Mouse (Mus musculus) kidney, embryonic 16.5 days (tissue): ENCODE results near the gene Cks1b. TPM values are rescaled to one million over a fixed set of nuclear protein-coding genes. Genes with fewer than 3 reads are reported as not detected.
A peak's percentile ranks its signal among the peaks of the same experiment; 100 is the strongest.

Experiments
- ATAC-seq: fragments of 200-750 bp; cut with Nextera tagmentation; 2 replicates; pipeline ENCODE4 v1.8.0; 2017; ENCODE audit warnings: moderate TSS enrichment; ENCODE audit not compliant: low FRiP score, low TSS enrichment
- H3K27ac ChIP-seq: fragments of 300-500 bp; sonication (generic); 2 replicates; pipeline ENCODE4 v1.5.1; 2014; ENCODE audit warnings: low read length
- H3K27me3 ChIP-seq: fragments of 300-500 bp; sonication (generic); 2 replicates; pipeline ENCODE4 v1.6.1; 2014; ENCODE audit warnings: low read length, control low read depth, mixed read lengths; ENCODE audit not compliant: insufficient read depth
- H3K36me3 ChIP-seq: fragments of 300-500 bp; sonication (generic); 2 replicates; pipeline ENCODE4 v1.6.1; 2014; ENCODE audit warnings: low read length, control low read depth, mixed read lengths; ENCODE audit not compliant: insufficient read depth
- H3K4me1 ChIP-seq: fragments of 300-500 bp; sonication (generic); 2 replicates; pipeline ENCODE4 v1.6.1; 2014; ENCODE audit warnings: low read length, control low read depth, mixed read lengths; ENCODE audit not compliant: insufficient read depth
- H3K4me2 ChIP-seq: fragments of 300-500 bp; sonication (generic); replicated peaks from 2 replicates; pipeline ENCODE4 v1.6.1; 2014; ENCODE audit warnings: low read depth, low read length
- H3K4me3 ChIP-seq: fragments of 300-500 bp; sonication (generic); 2 replicates; pipeline ENCODE4 v1.5.1; 2014; ENCODE audit warnings: mild to moderate bottlenecking, low read length
- H3K9ac ChIP-seq: fragments of 300-500 bp; sonication (generic); replicated peaks from 2 replicates; pipeline ENCODE4 v1.6.1; 2014; ENCODE audit warnings: low read length
- H3K9me3 ChIP-seq: fragments of 300-500 bp; sonication (generic); 2 replicates; pipeline ENCODE4 v1.6.1; 2016; ENCODE audit warnings: low read length, control low read depth
- WGBS: fragments of 180-500 bp; shearing (Covaris S2); extraction: QIAGEN DNeasy Blood & Tissue Kit; methylation state at CpG from one replicate; pipeline ENCODE4 v1.1.7; 2014; 5-methylcytosine and 5-hydroxymethylcytosine counted together
- polyA plus RNA-seq: library from polyadenylated mRNA; unstranded; fragments of >200 nt; fragmentation: Nextera tagmentation; extraction: Ambion mirVana; gene quantifications from 2 replicates; pipeline ENCODE4 v1.2.1, GENCODE M21; 2015

The Cks1b gene
- polyA plus RNA-seq: 483 and 495 TPM in 2 replicates

DNA sequence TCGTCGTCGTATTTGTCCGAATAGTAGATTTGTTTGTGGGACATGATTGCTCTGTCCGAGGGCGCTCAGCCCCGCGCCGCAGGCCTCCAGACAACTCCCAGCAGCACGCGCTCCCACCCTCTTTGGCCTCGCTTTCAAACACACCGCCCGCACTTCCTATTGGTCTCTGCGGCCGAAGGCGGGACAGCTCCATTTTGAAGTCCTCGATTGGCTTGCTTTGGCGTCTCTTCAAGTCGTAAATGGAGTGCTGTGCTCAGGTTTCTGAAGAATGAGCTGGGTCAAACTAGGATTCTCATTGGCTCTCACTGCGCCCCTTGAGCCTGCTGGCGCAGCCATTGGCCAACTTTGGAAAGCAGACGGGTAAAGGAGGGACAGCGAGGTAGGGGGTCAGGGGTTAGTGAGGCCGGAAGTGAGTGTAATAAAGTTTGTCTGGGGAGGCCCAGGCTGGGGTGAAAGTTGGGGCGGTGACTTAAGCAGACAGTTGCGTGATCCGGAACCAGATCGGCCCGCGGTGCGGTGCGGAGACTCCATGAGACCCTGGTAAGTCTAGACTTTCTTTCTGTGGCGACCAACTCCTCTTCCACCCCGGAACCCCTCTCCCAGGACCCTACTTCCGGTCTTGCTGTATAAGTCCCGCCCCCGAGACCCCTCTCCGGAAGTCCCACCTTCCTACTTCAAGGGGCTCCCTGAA is at the start of gene Cks1b, which contains the start of gene Shc1:
Cks1b (minus strand) TSS at position 214 of the 691 bp plus-strand sequence.
Shc1 (plus strand) TSS at position 274 of the 691 bp plus-strand sequence.
- ATAC-seq: peak; percentile 94
- Histone ChIP-seq H3K4me3 (peak within 1 kb of the TSS; percentile 62), H3K9me3 (no peaks in the 10 kb centered on the region), H3K4me1 (peaks cover 42% of the 10 kb centered on the region), H3K36me3 (peaks cover 29% of the 10 kb centered on the region), H3K4me2 (peak within 1 kb of the TSS; percentile 88), H3K9ac (peak within 1 kb of the TSS; percentile 91), H3K27me3 (no peaks in the 10 kb centered on the region), H3K27ac (peak within 1 kb of the TSS; percentile 100)
- WGBS: under 1% methylated on average over 39 of the region's 39 CpGs

GRCm38 (mm10) chr3:89458965-89459807 is 41.0 kb upstream of the Cks1b start:
- no peaks in the 10 kb centered on the region for H3K27me3 ChIP-seq
- peaks cover 19% of the 10 kb centered on the region; the same call in 1 of the 2 replicates for H3K4me1 ChIP-seq
- 0 out of 2 replicates have a peak, but pooled peaks cover 4% of the 10 kb centered on the region for H3K36me3 ChIP-seq
- peak overlapping the region; percentile 79 for H3K4me3 ChIP-seq
- WGBS: under 1% methylated on average over 35 of the region's 36 CpGs
- peak; percentile 91 for ATAC-seq
- no peaks in the 10 kb centered on the region for H3K9me3 ChIP-seq
- peak overlapping the region; percentile 77 for H3K4me2 ChIP-seq
- H3K9ac ChIP-seq: peak overlapping the region; percentile 77
- peak overlapping the region; percentile 81 for H3K27ac ChIP-seq

DNA sequence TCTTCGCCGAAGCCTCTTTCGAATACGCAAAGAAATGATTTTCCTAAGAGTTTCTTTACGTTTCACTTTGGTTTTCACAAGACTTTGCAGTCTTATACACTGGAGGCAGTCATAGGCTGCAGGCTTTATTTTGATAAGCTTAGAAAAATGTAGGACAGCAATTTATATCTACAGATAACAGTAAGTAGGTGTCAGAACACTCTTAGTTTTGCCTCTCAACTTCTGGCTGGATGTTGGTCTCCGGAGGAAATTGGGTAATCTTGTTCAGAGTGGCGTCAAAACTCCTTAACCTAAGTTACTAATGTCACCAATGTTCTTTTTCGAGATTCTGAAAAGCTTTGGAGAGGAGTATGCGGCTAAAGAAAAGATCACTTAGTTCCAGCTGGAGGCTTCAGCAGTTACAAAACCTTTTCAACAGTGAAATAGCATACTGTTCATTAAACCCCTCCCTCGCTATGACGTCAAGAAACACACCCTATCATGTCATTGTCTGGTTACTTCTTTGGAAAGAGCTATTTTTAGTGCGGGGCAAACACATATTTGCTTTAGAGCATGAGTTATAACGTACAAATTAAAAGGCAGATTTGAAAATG is 40.3 kb upstream of the Cks1b start:
- H3K27ac ChIP-seq: peak overlapping the region; percentile 81

DNA sequence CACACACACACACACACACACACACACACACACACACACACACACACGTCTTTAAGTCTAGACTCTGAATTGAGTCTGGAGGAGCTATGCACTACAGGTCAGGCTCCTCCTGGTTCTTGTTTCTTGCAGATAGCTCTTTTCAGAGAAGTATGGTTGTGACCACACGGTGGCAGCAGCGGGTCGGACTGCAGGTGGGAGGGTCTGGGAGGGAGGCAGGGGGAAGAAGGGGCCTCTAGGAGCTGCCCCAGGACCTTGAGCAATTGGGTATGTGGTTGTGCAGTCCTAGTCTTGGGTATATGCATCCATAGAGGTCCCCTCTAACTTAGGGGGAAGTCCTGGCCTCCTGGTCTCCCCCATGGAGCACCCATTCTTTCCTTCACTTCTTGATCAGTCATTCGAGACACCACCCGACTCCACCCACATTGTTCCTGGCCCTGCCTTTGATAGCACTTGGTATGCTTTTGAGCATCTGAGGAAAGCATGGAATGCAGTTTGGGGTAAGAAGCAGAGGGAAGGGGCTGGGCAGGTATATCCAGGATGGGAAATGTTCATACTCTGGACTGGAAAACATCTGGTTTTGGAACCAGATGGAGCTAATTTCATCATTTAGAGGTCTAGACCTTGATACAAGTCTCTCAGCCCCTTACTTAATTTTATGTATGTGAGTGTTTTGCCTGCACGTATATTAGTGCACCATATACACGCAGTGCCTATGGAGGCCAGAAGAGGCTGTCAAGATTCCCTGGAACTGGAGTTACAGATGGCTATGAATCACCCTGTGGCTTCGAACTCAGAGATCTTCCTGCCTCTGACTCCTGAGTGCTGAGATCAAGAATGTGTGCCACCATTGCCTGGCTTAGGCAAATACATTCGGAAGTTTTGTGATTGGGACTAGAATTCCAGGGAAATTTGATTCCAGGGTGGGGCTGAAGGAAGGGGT is 38.8 kb upstream of the Cks1b start:
- Histone ChIP-seq H3K36me3 (0 out of 2 replicates have a peak, but pooled peaks cover 3% of the 10 kb centered on the region), H3K4me3 (no peak overlapping the region), H3K27me3 (no peaks in the 10 kb centered on the region), H3K9me3 (no peaks in the 10 kb centered on the region), H3K4me1 (peaks cover 19% of the 10 kb centered on the region; the same call in 1 of the 2 replicates), H3K27ac (no peak overlapping the region), H3K4me2 (no peak overlapping the region), H3K9ac (no peak overlapping the region)
- 39% methylated on average over 10 of the region's 10 CpGs for WGBS
- ATAC-seq: 0 out of 2 replicates have a peak, but pooled peaks have one; percentile 37

More for the DNA sequence above, 40.3 kb upstream of the Cks1b start:
- 45% methylated on average over 13 of the region's 13 CpGs for WGBS
- Histone ChIP-seq H3K27me3 (no peaks in the 10 kb centered on the region), H3K9me3 (no peaks in the 10 kb centered on the region), H3K36me3 (0 out of 2 replicates have a peak, but pooled peaks cover 4% of the 10 kb centered on the region), H3K4me1 (peaks cover 19% of the 10 kb centered on the region; the same call in 1 of the 2 replicates), H3K4me2 (peak overlapping the region; percentile 77), H3K9ac (peak overlapping the region; percentile 77), H3K4me3 (peak overlapping the region; percentile 79)
- ATAC-seq: peak; percentile 32; the same call in 1 of the 2 replicates

- H3K4me3 ChIP-seq: no peak overlapping the region
- ATAC-seq: no peak
- peaks cover 19% of the 10 kb centered on the region; the same call in 1 of the 2 replicates for H3K4me1 ChIP-seq
- H3K9me3 ChIP-seq: no peaks in the 10 kb centered on the region
- no peak overlapping the region for H3K4me2 ChIP-seq
- H3K27ac ChIP-seq: no peak overlapping the region
- no peak overlapping the region for H3K9ac ChIP-seq
- WGBS: 86% methylated on average over 1 of the region's 1 CpGs
- H3K27me3 ChIP-seq: no peaks in the 10 kb centered on the region
- H3K36me3 ChIP-seq: no peaks in the 10 kb centered on the region
Measured at GRCm38 (mm10) chr3:89455786-89456285, 37.7 kb upstream of the Cks1b start.

GRCm38 (mm10) chr3:89454401-89455177 is 36.4 kb upstream of the Cks1b start, which contains the start of gene Pmvk:
Gene Pmvk, plus strand, starts transcription at chr3:89454541.
- Histone ChIP-seq H3K27ac (no peak within 1 kb of the TSS), H3K36me3 (no peaks in the 10 kb centered on the region), H3K4me1 (peaks cover 12% of the 10 kb centered on the region; the same call in 1 of the 2 replicates), H3K4me2 (no peak within 1 kb of the TSS), H3K9ac (no peak within 1 kb of the TSS), H3K4me3 (no peak within 1 kb of the TSS), H3K27me3 (no peaks in the 10 kb centered on the region), H3K9me3 (no peaks in the 10 kb centered on the region)
- 63% methylated on average over 10 of the region's 10 CpGs for WGBS
- no peak for ATAC-seq

GRCm38 (mm10) chr3:89451916-89452315 is 33.7 kb upstream of the Cks1b start:
- no peaks in the 10 kb centered on the region for H3K9me3 ChIP-seq
- WGBS: 88% methylated on average over 1 of the region's 1 CpGs
- H3K9ac ChIP-seq: no peak overlapping the region; the same call in 1 of the 2 replicates
- no peaks in the 10 kb centered on the region for H3K36me3 ChIP-seq
- H3K4me2 ChIP-seq: no peak overlapping the region
- peaks cover 10% of the 10 kb centered on the region for H3K4me1 ChIP-seq
- H3K27ac ChIP-seq: no peak overlapping the region
- no peaks in the 10 kb centered on the region for H3K27me3 ChIP-seq
- no peak overlapping the region for H3K4me3 ChIP-seq
- no peak for ATAC-seq

DNA sequence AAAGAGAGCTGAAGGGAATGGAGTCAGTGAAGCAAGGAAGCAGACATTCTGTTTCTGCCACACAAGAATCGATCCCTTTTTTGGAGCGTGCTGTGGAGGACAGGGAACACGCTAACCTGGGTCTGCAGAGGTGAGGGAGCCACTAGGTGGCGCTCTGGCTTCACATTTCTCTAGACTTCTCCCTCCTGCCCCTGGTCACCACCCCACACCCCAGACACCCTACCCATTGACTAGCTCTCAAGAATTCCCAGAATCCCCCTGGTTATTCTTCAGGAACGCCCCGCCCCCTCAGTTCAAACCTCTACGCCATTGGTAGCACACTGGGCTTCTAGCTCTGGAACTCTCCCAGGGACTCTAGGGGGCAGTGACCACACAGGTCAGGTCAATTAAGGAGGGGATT is 31.4 kb upstream of the Cks1b start:
- H3K36me3 ChIP-seq: peaks cover 5% of the 10 kb centered on the region; the same call in 1 of the 2 replicates
- H3K4me2 ChIP-seq: no peak overlapping the region
- H3K27me3 ChIP-seq: no peaks in the 10 kb centered on the region
- no peaks in the 10 kb centered on the region for H3K9me3 ChIP-seq
- H3K9ac ChIP-seq: no peak overlapping the region
- no peak overlapping the region for H3K4me3 ChIP-seq
- 47% methylated on average over 7 of the region's 7 CpGs for WGBS
- no peak overlapping the region for H3K27ac ChIP-seq
- ATAC-seq: peak; percentile 73
- H3K4me1 ChIP-seq: peaks cover 9% of the 10 kb centered on the region
